ENCODE assay signal across 8 mouse cellular contexts in the genomic region with DNA sequence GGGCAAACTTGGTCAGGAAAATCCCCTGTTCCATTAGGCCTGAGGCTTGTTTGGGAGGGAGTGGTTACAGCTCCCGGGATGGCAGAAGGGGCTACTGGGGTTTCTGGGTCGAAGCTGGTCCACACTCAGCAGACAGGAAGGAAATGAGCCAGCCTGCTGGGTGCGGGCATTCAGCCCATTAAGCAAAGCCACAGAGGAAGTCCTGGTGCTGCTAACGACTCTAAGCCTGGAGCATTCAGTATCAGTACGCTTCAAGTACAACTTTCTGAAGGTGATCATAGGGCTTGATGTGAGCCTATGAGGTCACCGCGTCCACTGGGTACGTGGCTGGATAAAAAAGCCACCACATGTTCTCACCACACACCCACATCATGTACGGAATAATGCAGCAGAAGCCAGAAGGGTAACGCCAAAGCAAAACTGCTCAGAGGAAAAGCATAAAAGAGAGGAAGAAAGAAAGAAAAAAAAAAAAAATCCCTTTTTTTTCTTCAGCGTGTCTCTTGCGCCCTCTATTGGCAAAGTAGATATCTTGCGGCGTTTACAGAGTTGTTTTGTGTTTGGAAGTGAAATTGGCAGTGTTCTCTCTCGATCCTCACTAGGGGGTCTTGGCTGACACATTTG.
DNase-seq lines count a peak whose midpoint lies in the region; ATAC-seq lines count a peak whose summit lies in the region.

No protein-coding gene starts in this region.

- peak overlapping the region; percentile 42 for H3K9ac ChIP-seq in heart, embryonic 13.5 days

- H3K27ac ChIP-seq in heart, embryonic 13.5 days (replicated peaks): no peak overlapping the region

- H3K27me3 ChIP-seq in heart, embryonic 13.5 days (replicated peaks): no peaks in the 10 kb centered on the region

- H3K4me2 ChIP-seq in heart, embryonic 13.5 days: peak overlapping the region; percentile 56

- 27% methylated on average over 15 of the region's 15 CpGs for WGBS in heart, embryonic 13.5 days

- H3K9me3 ChIP-seq in heart, embryonic 13.5 days: no peaks in the 10 kb centered on the region

- intact Hi-C loops in gastrocnemius, postnatal 14 days (cut with DNase I; ENCODE audit: low total_unique reads): loop anchor here (5.0 to 10.0 kb wide), 2 partner anchors 738 to 826 kb away; no protein-coding TSS in a partner anchor

- no peak for ATAC-seq in heart, embryonic 13.5 days (ENCODE audit: extremely low read depth, insufficient number of reproducible peaks, low FRiP score, low TSS enrichment)

- no peaks in the 10 kb centered on the region for H3K36me3 ChIP-seq in heart, embryonic 13.5 days

- DNase-seq in CD4-positive helper T cell, adult 2 months (ENCODE audit: low read depth, low spot score): peak; percentile 24
- peak; percentile 85 for DNase-seq in Muller cell, postnatal 12 days (ENCODE audit: inconsistent ontology term)
- DNase-seq in embryo, embryonic 11 days: peak; percentile 75
- DNase-seq in kidney, postnatal 4 days: peak; percentile 17 to 32
- DNase-seq in lung, postnatal 10 days: peak; percentile 10
- peak; percentile 4 for DNase-seq in ovary, postnatal 36 days (ENCODE audit: low spot score)
- DNase-seq in gastrocnemius, postnatal 14 days: no peak

- H3K4me1 ChIP-seq in heart, embryonic 13.5 days: 0 out of 2 replicates have a peak, but pooled peaks cover 3% of the 10 kb centered on the region

- H3K4me3 ChIP-seq in heart, embryonic 13.5 days: peak overlapping the region; percentile 29
